Mouse (Mus musculus) C2C12 (cell line): ENCODE measurements around the gene Ankrd36.

Experiments used
- CEBPB ChIP-seq: IDR thresholded peaks from one replicate; pipeline ENCODE4 v1.6.1; 2011; ENCODE audit warnings: low read depth, mild to moderate bottlenecking, control low read depth, moderate library complexity
- CTCF ChIP-seq: IDR thresholded peaks from one replicate; pipeline ENCODE4 v1.5.1; 2011; ENCODE audit not compliant: control insufficient read depth, insufficient read depth, insufficient read length
- FOSL1 ChIP-seq: IDR thresholded peaks from one replicate; pipeline ENCODE4 v1.8.0; 2011; ENCODE audit warnings: mild to moderate bottlenecking, low read length; ENCODE audit not compliant: poor library complexity, insufficient read depth, severe bottlenecking
- MAX ChIP-seq: IDR thresholded peaks from one replicate; pipeline ENCODE4 v1.6.1; 2011; ENCODE audit warnings: mild to moderate bottlenecking, control low read depth
- MYOD1 ChIP-seq: IDR thresholded peaks from one replicate; pipeline ENCODE4 v1.6.1; 2011; ENCODE audit warnings: low read depth; ENCODE audit not compliant: control insufficient read depth, insufficient read length
- MYOG ChIP-seq: IDR thresholded peaks from one replicate; pipeline ENCODE4 v1.6.1; 2011; ENCODE audit not compliant: control insufficient read depth, insufficient read length; ENCODE audit errors: extremely low read depth
- USF1 ChIP-seq: IDR thresholded peaks from one replicate; pipeline ENCODE4 v1.6.1; 2011; ENCODE audit warnings: low read depth, mild to moderate bottlenecking, control low read depth, moderate library complexity

DNA sequence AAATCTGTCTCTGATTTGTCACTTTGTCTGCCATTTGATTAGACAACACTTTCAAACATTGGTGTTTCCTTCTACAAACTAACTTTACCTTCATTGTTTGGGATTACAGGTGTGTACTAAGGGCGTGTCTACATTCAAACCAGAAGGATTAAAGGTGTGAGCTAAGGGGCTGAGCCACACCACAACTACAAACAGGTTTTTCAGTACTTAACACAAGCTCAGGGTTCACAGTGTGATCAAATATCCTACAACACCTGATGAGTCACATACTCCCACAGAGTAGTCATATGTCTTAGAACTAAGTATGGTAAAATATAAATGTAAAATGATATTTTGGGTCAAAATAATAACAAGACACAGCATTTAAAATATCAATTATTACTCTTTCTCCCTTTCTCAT lies 17.6 kb upstream of the Ankrd36 start:
- TF ChIP-seq MYOG (no peak), USF1 (no peak), MYOD1 (no peak), MAX (no peak), CTCF (no peak), CEBPB (no peak), FOSL1 (no peak)
